Mouse (Mus musculus) mouse embryonic stem cell (cell line): ENCODE results near the gene B430305J03Rik.

Source experiments
- in situ Hi-C, 2 experiments: fragments of 300-500 bp; cut with MboI; formaldehyde crosslinking; loops; 1 replicate in 1 of 2; 3 replicates in 1 of 2; pipeline ENCODE4 v1.14.3; 2019 to 2020; ENCODE audit warnings: low sequenced_read_pairs in 2 of 2, low pct_unique_long_range_greater_than_20kb in 1 of 2, mixed read lengths in 1 of 2; ENCODE audit not compliant: unreplicated experiment in 1 of 2

Gene B430305J03Rik

DNA sequence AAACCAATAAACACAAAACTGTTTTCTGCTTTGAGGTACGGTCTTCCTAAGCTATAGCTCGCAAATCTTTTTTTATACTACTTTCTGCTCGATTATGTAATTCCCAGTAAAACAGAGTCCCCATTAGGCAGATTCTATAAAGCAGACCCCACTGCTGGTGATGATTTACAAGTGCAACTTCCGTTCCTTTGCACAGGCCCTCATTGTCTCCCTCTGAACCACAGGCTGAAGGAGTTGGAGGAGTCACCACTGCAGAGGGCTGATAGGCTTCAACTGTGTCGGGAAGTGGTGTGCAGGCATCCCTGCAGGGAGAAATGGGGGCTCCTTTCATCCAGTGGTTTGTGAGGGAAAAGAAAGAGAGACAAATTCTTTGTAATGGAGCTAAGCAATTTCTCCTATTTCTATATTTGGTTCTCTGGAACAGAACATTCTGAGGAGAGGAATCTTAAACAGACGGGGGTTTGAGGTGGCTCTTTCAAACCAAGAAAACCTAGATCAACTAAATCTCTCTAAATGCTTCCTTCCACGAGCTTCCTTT is 6.9 kb downstream of the B430305J03Rik start:
- in situ Hi-C loops: no loop called here

DNA sequence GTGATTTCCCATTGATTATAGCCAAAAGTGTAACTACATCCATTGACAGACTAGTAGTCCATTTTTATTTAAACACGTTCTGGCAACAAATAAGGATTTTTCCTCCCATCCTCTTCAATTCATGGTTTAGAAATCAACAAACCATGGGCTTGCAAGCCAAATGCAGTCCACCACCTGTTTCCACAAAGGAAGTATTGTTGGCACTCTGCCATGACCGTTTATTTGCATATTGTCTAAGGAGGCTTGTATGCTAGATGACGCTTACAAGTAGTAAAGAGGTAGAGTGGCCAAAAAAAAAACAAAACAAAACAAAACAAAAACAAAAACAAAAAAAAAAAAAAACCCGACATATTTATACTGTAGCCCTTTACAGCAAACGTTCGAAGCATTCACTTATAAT is 7.6 kb downstream of the B430305J03Rik start:
- in situ Hi-C loops: no loop called here

DNA sequence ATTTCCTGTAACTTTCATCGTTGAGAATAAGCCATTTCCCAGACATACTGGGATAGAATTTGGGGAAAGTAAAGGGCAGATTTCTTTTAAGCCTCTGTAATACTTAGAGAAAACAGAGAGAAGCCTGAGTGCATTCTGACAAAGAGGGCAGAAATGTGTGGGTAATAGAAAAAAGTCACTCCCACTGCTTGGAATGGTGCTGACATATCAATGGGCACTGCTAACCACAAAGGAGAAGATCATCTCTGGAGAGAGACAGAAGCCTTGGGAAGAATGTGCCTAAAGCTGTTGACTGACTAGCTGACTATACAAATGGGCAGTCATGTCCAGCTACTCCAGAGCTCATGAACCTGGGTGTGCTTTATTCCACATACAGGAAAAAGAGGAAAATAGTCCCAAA is 10.3 kb downstream of the B430305J03Rik start:
- in situ Hi-C loops: no loop called here

DNA sequence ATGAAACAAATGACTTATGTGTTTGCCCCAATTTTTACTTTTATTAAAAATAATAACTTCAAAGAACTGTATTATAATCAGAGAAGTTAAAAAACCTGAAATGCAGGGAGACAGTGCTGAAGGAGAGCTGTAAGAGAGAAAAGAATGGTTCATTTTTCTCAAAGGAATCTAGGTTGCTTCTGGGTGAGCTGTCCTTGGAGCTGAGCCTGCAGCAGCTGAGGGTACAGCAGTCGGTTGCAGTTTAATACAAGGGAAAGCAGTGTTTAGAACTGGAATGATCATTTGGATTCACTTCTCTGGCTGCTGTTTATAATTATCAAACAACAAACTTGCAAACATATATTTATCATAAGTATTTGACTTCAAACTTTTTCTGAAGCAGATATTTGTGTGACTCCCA is 16.3 kb downstream of the B430305J03Rik start:
- in situ Hi-C loops: no loop called here

DNA sequence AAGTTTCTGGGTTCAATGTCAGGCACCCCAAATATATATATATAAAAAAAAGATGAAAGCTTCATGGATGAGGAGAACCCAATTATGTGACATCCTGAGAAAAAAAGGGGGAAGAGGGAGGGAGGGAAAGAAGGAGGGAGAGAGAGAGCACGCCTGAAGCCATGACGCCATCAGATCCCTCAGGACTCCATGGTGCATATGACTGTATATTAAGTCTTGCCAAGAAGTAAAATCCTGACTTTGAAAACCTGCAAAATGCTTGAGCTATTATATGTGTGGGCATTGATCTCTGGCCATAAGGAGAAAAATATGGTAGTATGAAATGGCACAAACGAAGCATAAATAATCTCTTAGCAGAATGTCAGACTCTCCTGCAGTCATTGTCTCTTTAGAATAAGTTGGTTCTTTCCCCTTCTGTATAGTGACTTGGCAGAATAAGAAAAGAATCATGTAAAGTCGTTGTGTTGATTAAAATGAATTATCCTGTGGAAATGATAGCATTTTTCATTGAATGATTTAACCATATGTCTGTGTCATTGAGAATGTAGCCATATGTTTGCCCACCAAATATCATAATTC is 17.6 kb downstream of the B430305J03Rik start:
- in situ Hi-C loops: no loop called here

DNA sequence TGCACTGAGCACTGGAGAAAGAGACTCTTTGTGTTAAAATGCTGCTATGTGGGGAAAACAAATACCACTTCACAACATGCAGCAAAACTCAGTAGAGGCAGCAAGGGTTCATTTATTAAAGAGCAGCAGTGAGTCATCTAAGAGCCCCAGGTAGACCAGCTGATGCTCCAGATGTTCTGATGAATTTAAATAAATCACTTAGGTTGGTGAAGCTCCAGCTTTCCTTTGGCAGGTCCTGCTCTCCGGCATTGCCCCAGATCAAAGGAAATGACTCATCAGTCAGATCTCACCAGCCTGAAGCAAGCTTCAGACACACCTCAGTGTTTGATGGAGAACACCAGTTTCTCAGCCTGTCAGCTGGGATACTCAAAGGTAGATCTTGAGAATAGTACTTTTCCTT is 20.1 kb downstream of the B430305J03Rik start:
- in situ Hi-C loops: no loop called here

DNA sequence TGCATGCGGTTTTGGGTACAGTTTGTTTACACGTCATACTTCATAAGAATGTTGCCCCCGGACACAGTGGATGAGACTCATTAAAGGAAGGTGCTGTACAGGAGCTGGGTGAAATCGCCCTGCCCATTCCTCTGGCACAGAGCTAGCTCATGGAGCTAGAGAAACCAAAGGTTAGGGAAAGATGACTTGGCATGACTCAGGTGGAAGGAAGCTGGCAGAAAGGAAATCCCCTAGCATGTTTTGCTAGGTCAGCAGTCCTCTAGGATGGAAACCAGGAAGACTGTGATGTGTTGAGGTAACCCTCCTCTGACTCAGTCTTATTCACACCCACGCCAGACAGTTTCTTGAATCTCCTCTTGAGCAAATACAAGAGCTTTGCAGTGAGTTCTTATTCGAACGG is 21.7 kb downstream of the B430305J03Rik start:
- in situ Hi-C loops: no loop called here

DNA sequence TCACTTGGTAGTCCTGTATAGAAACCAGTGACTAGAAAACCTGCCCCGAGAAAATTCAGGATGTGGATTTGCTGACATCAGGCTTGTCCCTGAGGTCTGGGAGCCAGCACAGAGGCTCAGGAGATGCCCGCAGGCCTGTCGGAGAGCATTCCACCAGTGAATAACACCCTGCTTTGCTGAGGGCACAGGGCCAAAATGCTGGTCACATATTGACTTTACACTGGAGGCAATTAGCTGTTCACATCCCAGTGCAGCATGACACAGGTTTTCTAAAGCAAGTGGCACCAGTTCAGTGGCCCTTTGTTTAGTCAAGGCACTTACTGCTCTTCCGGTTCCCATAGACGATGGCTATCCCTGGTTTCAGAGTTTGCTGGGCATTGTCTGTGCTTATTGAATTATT is 25.4 kb downstream of the B430305J03Rik start:
- in situ Hi-C loops: no loop called here

DNA sequence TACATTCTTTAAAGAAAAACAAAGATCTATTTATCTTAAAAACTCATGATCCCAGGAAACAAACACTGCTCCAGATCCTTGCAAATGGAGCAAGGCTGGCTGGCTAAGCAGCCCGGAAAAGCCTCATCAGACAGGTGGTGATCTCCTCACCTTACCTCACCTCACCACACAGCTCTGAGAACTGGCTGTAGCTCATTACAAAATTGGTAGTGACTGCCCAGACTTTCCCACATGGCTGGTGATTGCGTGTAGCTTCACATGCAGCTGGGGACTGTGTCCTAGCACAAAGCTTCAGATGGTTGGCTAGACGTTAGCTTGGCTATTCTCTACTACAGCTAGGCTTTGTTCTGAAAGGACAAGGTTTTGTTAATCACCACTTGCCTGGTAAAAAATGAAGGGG is 28.5 kb downstream of the B430305J03Rik start:
- in situ Hi-C loops: no loop called here

DNA sequence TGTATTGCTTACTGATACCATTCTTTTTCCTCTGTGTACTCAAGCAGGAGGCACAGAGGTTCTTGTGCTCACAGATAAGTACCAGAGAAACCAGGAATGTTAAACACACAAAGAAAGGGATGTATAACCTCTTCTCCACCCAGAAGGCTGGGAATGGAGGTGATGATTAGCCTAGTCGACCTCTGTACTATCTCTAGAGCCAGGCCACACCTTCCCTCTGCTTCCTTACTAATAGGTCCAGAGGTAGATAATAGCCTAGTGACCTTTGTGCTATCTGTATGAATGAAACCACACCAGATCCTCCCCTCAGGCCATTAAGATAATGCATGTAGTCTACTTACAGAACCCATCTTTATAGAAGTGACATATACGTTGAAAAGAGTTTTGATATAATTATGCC is 29.5 kb downstream of the B430305J03Rik start:
- in situ Hi-C loops: no loop called here

DNA sequence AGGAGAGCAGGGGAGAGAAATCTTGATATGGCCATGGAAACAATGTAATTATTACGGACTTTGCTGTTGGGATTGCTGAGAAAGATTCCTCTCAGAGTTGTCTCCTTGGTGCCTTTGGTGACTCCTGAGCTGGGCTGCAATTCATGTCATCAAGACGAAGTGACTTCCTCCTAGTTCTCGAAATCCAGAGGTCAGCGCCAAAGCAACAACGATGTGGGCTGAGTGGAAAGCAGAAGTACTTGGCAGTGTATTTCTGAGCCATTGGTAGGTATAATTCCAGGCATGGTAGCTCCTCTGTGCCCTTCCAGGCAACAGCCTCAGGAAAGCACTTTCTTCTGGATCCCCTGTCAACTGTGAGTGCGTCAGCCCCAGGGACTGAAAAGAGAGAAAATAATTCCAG is 44.1 kb downstream of the B430305J03Rik start:
- in situ Hi-C loops: no loop called here

DNA sequence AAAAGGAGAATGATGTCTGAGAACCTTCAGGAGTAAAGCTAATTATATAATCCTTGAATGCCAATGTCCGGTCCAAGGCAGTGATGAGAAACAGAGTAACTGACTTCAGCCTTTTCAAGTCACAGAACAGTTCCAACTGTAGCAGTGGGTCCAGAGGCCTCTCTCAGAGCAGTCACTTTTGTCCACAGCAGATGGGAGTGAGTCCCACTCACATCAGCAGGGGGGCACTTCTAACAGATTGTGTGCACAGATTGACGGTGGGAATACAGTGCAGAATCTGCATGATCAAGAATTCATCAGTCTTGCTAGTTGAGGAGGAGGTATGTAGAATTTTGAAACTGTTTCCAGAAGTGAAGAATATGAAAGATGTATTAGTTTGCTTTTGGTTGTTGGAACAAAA is 45.7 kb downstream of the B430305J03Rik start:
- in situ Hi-C loops: no loop called here

DNA sequence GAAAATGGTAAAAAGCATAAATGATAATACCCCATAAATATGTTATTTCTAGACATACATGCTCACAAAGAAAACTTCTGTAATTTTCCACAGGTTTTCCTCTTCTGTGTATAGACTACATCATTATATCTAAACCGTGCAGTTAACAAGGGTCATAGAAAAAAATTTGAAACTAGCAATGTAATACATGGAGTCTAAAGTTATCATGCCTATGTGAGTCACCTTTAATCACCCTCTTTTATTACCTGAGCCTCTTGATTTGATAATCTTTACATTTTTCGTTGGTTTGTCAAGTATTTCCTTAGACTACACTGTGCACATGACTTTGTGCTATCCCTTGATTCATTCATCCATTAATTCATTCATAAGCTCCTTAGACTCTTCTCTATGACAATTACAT is 50.7 kb downstream of the B430305J03Rik start:
- in situ Hi-C loops: no loop called here
